Mouse (Mus musculus) cortical plate, adult 2 months (tissue): ENCODE measurements around the gene Rc3h1. TPM values are rescaled to one million over a fixed set of nuclear protein-coding genes. Genes with fewer than 3 reads are reported as not detected.

Experiments
- H3K27ac ChIP-seq: fragments of 200-500 bp; 2 replicates; pipeline ENCODE4 v1.5.1; 2012; ENCODE audit warnings: low read length, control low read depth, inconsistent platforms; ENCODE audit not compliant: insufficient read depth
- H3K4me1 ChIP-seq: fragments of 200-500 bp; 2 replicates; pipeline ENCODE4 v1.6.1; 2011; ENCODE audit warnings: low read length; ENCODE audit not compliant: control insufficient read depth, insufficient read depth
- H3K4me3 ChIP-seq: fragments of 200-500 bp; 2 replicates; pipeline ENCODE4 v1.5.1; 2011; ENCODE audit warnings: mild to moderate bottlenecking, low read length, control low read depth; ENCODE audit not compliant: insufficient read depth
- CTCF ChIP-seq: fragments of 200-500 bp; IDR thresholded peaks from 2 replicates; pipeline ENCODE4 v1.5.1; 2011; ENCODE audit warnings: mild to moderate bottlenecking, control low read depth, low read length; ENCODE audit not compliant: insufficient read depth; ENCODE audit errors: extremely low read depth
- POLR2A ChIP-seq: fragments of 200-500 bp; IDR thresholded peaks from 2 replicates; pipeline ENCODE4 v1.6.1; 2011; ENCODE audit warnings: mild to moderate bottlenecking, low read length, control low read depth; ENCODE audit not compliant: insufficient read depth; ENCODE audit errors: extremely low read depth
- polyA plus RNA-seq: library from polyadenylated mRNA; depleted of rRNA; stranded (reverse); fragments of >200 nt; gene quantifications from 2 replicates; pipeline ENCODE4 v1.2.3, GENCODE M21; 2012; rRNA removed

The Rc3h1 gene
- polyA plus RNA-seq, 1 experiment, result 10.8 TPM

DNA sequence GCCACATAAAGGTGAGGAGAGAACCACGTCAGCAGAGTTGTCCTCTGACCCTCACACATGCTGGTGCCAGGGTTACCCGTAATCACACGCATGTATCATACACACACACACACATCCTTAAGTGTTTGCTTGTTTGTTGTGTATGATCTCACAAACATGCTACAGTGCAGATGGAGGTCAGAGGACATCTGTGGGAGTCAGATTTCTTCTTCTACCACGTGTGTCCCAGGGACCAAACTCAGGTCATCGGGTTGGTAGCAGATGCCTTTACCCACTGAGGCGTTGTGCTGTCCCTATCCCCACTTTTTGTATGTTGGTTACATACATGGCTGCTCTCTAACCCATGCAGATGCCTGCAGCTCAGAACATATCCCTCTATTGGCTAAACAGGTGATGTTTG lies 79.3 kb downstream of the Rc3h1 start:
- no peaks in the 10 kb centered on the region for H3K4me1 ChIP-seq
- TF ChIP-seq CTCF (no peak), POLR2A (no peak)
- no peak overlapping the region for H3K4me3 ChIP-seq
- no peak overlapping the region for H3K27ac ChIP-seq

DNA sequence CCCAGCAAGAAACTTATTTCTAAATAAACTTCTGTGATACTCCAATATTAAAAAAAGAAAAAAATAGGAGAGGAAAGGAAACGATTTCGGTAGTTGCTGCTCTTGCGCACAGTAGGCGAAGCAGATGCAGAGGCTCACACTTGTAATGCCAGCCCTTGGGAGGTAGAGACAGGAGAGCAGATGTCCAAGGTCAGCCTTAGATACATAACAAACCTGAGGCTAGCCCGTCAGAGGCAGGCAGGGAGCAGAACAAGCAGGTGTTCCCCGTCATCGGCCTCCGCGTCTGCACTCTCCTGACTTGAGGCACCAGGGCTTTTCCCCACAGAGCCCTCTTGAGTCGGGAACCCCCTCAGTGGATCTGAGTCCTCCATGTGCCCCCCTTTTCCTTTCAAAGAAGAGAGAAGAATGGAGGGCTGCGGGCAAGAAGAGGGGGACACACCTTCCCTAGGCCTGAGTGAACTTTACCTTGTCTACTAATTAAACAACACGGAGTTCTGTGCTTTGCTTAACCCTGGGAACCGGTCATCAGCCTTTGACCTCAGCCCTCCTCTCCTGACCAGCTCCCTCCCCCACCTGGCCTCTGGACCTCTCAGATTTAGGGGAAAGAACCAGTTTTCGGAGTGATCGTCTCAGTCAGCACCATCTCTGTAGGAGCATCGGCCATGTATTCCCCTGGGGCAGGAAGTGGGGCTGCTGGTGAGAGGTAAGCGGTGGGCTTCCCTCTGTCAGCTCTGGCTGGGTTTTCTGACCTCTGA lies 80.8 kb downstream of the Rc3h1 start:
- H3K27ac ChIP-seq, result no peak overlapping the region
- no peak overlapping the region for H3K4me3 ChIP-seq
- no peaks in the 10 kb centered on the region for H3K4me1 ChIP-seq
- TF ChIP-seq CTCF (no peak), POLR2A (no peak)

DNA sequence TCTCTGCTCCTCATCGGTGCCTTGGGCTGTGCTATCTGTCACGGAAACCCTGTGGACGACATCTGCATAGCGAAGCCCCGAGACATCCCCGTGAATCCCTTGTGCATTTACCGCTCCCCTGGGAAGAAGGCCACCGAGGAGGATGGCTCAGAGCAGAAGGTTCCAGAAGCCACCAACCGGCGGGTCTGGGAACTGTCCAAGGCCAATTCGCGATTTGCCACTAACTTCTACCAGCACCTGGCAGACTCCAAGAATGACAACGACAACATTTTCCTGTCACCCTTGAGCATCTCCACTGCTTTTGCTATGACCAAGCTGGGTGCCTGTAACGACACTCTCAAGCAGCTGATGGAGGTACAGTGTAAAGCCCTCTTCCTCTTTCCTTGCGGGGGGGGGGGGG lies 83.2 kb downstream of the Rc3h1 start:
- H3K27ac ChIP-seq, result no peak overlapping the region
- TF ChIP-seq CTCF, result no peak
- TF ChIP-seq POLR2A, result no peak
- H3K4me3 ChIP-seq, result no peak overlapping the region
- H3K4me1 ChIP-seq, result no peaks in the 10 kb centered on the region

DNA sequence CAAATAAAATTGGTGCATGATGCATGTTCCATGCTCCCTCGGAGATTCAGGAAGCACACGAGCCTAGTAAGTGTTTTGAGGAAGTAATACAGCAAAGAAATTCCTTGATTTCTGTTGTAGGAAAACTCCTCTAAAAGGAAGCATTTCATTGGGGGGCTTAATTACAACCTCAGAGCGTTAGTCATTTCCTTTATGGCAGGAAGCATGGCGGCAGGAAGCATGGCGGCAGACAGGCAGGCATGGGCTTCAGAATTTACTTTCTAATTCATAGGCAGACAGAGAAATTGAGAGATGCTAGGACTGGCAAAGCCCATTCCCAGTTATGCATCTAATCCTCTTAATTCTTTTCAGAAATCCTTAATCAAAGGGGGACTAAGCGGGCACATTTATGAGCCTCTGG lies 87.6 kb downstream of the Rc3h1 start:
- no peaks in the 10 kb centered on the region for H3K4me1 ChIP-seq
- no peak overlapping the region for H3K27ac ChIP-seq
- H3K4me3 ChIP-seq, result no peak overlapping the region
- TF ChIP-seq POLR2A, result no peak
- no peak for TF ChIP-seq CTCF

DNA sequence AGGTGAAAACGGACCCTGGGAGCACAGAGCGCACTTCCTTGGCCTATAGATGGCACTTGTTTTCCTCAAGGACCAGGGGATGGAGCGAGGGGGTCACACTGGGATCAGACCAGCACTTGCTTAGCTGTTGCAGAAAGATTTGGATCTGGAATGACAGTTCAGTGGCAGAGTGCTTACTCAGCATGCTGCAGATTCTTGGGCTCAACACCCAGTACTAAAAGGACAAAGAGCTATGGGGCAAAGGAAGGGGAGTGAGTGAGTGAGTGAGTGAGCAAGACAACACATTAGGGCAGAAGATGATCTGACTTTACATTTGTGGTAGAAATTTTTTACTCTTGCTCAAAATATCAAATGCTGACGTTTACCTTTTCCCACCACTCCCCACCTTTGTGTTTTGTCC lies 98.7 kb downstream of the Rc3h1 start:
- TF ChIP-seq POLR2A, result no peak
- no peak for TF ChIP-seq CTCF
- no peak overlapping the region for H3K27ac ChIP-seq

DNA sequence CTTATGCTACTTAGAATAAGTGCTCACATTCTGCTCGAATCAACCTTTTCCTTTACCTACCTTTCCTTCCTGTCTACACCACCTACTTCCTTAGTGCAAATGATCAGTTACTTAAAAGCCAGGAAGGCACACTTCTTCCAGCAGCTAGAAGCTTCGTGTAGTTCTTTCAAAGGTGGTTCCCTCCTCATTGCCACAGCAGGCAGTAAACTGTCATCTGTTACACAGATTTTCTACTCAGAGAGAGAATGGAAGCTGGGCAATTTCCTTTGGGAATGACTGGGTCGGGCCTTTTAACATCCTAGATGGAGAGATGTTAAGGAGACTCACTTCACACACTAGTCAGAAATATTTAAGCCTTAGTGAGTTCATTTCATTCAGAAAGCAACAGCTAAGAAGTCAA lies 99.3 kb downstream of the Rc3h1 start:
- TF ChIP-seq POLR2A (no peak), CTCF (no peak)
- Histone ChIP-seq H3K27ac (no peak overlapping the region), H3K4me1 (no peaks in the 10 kb centered on the region), H3K4me3 (no peak overlapping the region)

More for the DNA sequence above, 98.7 kb downstream of the Rc3h1 start:
- Histone ChIP-seq H3K4me1 (no peaks in the 10 kb centered on the region), H3K4me3 (no peak overlapping the region)

DNA sequence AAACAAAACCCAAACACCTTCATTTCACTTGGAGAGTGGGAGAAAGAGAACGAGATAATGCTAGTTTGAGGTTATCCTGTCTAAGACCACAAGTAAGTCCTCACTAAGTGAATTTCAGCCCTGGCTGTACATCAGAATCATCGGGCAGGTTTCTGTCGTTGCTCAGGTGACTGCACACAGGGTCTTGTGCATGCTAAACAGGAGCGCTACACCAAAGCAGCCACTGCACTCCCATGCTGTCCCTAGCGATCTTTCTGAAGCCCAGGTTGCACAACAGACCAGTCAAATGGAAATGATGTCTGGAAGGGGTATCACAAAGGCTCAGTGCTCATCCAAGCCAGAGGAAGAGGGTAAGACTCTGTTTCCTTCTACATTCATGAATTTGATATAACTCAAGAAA lies 100.3 kb downstream of the Rc3h1 start:
- Histone ChIP-seq H3K4me3 (no peak overlapping the region), H3K27ac (no peak overlapping the region), H3K4me1 (no peaks in the 10 kb centered on the region)
- TF ChIP-seq CTCF (no peak), POLR2A (no peak)

DNA sequence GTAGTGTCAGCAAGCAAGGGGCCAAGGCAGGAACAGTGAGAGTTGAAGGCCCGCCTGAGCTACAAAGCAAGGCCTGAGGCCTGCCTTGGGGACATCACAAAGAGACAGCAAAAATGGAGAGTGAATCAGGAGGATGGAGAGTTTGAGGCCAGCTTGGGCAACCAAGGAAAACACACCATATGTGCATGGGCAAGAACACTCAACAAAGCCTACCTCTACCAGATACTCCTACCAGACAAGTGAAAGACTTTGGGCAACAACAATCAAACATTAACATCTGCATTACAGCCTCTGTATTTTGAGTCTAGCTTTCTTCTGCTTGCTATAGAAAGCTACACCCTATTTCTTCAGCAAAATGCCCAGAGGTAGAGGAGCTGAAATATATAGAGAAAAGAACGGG lies 101.8 kb downstream of the Rc3h1 start:
- Histone ChIP-seq H3K4me3 (no peak overlapping the region), H3K4me1 (no peaks in the 10 kb centered on the region), H3K27ac (no peak overlapping the region)
- TF ChIP-seq POLR2A (no peak), CTCF (no peak)

DNA sequence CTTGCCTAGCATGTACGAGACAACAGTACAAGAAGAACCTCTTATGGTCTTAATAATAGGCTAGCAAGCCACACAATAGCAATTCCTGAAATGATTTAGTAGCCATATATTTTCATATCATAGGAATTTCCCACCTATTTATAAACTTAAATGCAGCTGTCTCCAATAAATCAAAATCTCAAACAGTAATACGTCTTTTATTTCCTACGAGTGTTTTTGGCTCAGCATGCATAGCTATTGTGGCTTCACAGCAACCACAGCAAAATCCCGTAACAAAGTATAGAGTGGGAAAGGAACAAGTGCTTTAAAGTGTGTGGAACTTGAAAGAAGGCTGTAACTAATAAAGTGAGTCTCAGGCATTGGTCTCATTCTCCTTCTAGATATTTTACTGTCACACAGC lies 104.2 kb downstream of the Rc3h1 start:
- TF ChIP-seq POLR2A (no peak), CTCF (no peak)
- Histone ChIP-seq H3K4me3 (no peak overlapping the region), H3K27ac (no peak overlapping the region), H3K4me1 (no peaks in the 10 kb centered on the region)

DNA sequence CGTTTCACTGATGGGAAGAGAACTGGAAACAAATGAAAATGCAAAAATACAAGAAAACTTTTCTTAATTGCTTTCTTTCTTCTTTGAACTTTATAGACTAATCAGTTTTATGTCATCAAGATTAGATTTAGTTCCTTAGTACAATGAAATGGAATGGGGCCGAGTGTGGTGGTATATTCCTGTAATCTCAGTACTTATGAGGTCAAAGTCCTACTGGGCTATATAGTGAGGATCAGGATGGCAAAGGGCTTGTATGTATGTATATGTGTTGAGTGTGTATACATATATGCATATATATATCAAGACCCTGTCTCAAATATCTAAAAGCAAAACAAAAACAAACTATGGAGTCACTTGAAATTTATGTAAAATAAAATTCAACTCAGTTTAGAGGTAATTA lies 110.2 kb downstream of the Rc3h1 start:
- Histone ChIP-seq H3K4me3 (no peak overlapping the region), H3K27ac (no peak overlapping the region), H3K4me1 (no peaks in the 10 kb centered on the region)
- no peak for TF ChIP-seq POLR2A
- TF ChIP-seq CTCF, result no peak

DNA sequence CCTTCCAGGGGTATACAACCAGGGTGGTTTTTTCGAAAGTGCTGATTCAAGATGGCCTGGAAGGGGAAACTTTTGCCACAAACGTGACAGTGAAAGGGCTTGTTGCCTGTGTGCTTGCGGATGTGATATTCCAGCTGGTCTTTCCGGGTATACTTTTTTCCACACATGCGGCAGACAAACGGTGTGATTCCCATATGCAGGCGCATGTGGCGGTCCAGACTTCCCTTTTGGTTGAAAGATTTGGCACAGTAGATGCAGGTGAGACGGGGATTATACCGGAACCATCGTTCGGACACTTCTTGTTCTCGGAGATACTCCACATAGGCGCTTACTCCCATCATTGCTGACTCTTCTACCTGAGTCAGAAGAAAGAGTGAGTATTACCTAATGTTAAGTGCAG lies 113.8 kb downstream of the Rc3h1 start:
- no peaks in the 10 kb centered on the region for H3K4me1 ChIP-seq
- TF ChIP-seq CTCF (no peak), POLR2A (no peak)
- H3K4me3 ChIP-seq, result no peak overlapping the region
- H3K27ac ChIP-seq, result no peak overlapping the region

Other genes starting within 250 kb of the Rc3h1 start
- 65.2 and 68.0 TPM in 2 replicates for gene Rabgap1l, start 113.2 kb upstream of the Rc3h1 start, polyA plus RNA-seq
- gene Serpinc1, start 72.2 kb downstream of the Rc3h1 start, polyA plus RNA-seq, result 0.08 and 0.19 TPM in 2 replicates
- 4.8 and 5.1 TPM in 2 replicates for gene Zbtb37, start 128.4 kb downstream of the Rc3h1 start, polyA plus RNA-seq
- gene Dars2, start 164.2 kb downstream of the Rc3h1 start, polyA plus RNA-seq, result 25.0 and 26.2 TPM in 2 replicates
- 0.98 and 1.7 TPM in 2 replicates for gene Cenpl, start 164.3 kb downstream of the Rc3h1 start, polyA plus RNA-seq
- gene Klhl20, start 225.1 kb downstream of the Rc3h1 start, polyA plus RNA-seq, result 13.4 and 14.1 TPM in 2 replicates
- gene Ankrd45, start 236.3 kb downstream of the Rc3h1 start, polyA plus RNA-seq, result 38.5 and 41.3 TPM in 2 replicates